Mouse (Mus musculus) stomach, postnatal 0 days (tissue): ENCODE measurements at regions not wholly inside any gene's neighbourhood (a gene's known extent, or its start where the extent isn't known, plus 50 kb on each side); places are given as distances from the start of the nearest gene placed in this dataset.

ENCODE experiments used
- ATAC-seq: fragments of 200-750 bp; cut with Nextera tagmentation; 2 replicates; pipeline ENCODE4 v1.8.0; 2017; ENCODE audit not compliant: low FRiP score, low TSS enrichment
- DNase-seq: peaks from one replicate; pipeline ENCODE4 v3.0.0-alpha.2; 2016; ENCODE audit warnings: low spot score
- H3K27ac ChIP-seq: fragments of 300-500 bp; sonication (generic); replicated peaks from 2 replicates; pipeline ENCODE4 v1.5.1; 2014; ENCODE audit warnings: mild to moderate bottlenecking, control low read depth
- H3K27me3 ChIP-seq: fragments of 300-500 bp; sonication (generic); 2 replicates; pipeline ENCODE4 v1.6.1; 2014; ENCODE audit warnings: low read length; ENCODE audit not compliant: control insufficient read depth, insufficient read depth
- H3K36me3 ChIP-seq: fragments of 300-500 bp; sonication (generic); 2 replicates; pipeline ENCODE4 v1.6.1; 2014; ENCODE audit warnings: low read length, mixed read lengths; ENCODE audit not compliant: control insufficient read depth, insufficient read depth
- H3K4me1 ChIP-seq: fragments of 300-500 bp; sonication (generic); replicated peaks from 2 replicates; pipeline ENCODE4 v1.6.1; 2014; ENCODE audit warnings: antibody characterized with exemption; ENCODE audit not compliant: control insufficient read depth, insufficient read depth
- H3K4me2 ChIP-seq: fragments of 300-500 bp; sonication (generic); replicated peaks from 2 replicates; pipeline ENCODE4 v1.6.1; 2014; ENCODE audit warnings: low read depth, mild to moderate bottlenecking, control low read depth, moderate library complexity
- H3K4me3 ChIP-seq: fragments of 300-500 bp; sonication (generic); 2 replicates; pipeline ENCODE4 v1.5.1; 2014; ENCODE audit warnings: low read depth, low read length, control low read depth
- H3K9ac ChIP-seq: fragments of 300-500 bp; sonication (generic); 2 replicates; pipeline ENCODE4 v1.6.1; 2014; ENCODE audit warnings: mild to moderate bottlenecking, low read length, control low read depth, mixed read lengths
- H3K9me3 ChIP-seq: fragments of 300-500 bp; sonication (generic); 2 replicates; pipeline ENCODE4 v1.6.1; 2016; ENCODE audit warnings: low read length; ENCODE audit not compliant: control insufficient read depth
- CTCF ChIP-seq: IDR thresholded peaks from 2 replicates; pipeline ENCODE4 v1.5.1; 2016; ENCODE audit warnings: antibody characterized with exemption, low read depth, mild to moderate bottlenecking, moderate library complexity
- EP300 ChIP-seq: optimal IDR thresholded peaks from 2 replicates; pipeline ENCODE3; 2016; ENCODE audit warnings: antibody characterized with exemption
- WGBS: fragments of 180-500 bp; shearing (Covaris S2); extraction: QIAGEN DNeasy Blood & Tissue Kit; methylation state at CpG from one replicate; pipeline ENCODE4 v1.1.7; 2014; 5-methylcytosine and 5-hydroxymethylcytosine counted together

- Histone ChIP-seq H3K4me2 (no peak overlapping the region), H3K4me3 (no peak overlapping the region), H3K27me3 (no peaks in the 10 kb centered on the region), H3K36me3 (no peaks in the 10 kb centered on the region), H3K4me1 (no peaks in the 10 kb centered on the region), H3K9ac (no peak overlapping the region), H3K27ac (no peak overlapping the region), H3K9me3 (no peaks in the 10 kb centered on the region)
- no peak for ATAC-seq
- no peak for TF ChIP-seq EP300
- no peak for TF ChIP-seq CTCF
- 85% methylated on average over 4 of the region's 4 CpGs for WGBS
- no peak for DNase-seq
These were observed 222.7 kb downstream of the Rergl start for GRCm38 (mm10) chr6:139279093-139279492.

GRCm38 (mm10) chr6:139275512-139275911, 226.3 kb downstream of the Rergl start:
- Histone ChIP-seq H3K36me3 (no peaks in the 10 kb centered on the region), H3K9me3 (no peaks in the 10 kb centered on the region), H3K27ac (no peak overlapping the region), H3K27me3 (no peaks in the 10 kb centered on the region), H3K9ac (no peak overlapping the region), H3K4me3 (no peak overlapping the region), H3K4me2 (no peak overlapping the region), H3K4me1 (no peaks in the 10 kb centered on the region)
- DNase-seq, result no peak
- WGBS, result 62% methylated on average over 3 of the region's 3 CpGs
- ATAC-seq, result no peak
- no peak for TF ChIP-seq EP300
- no peak for TF ChIP-seq CTCF

GRCm38 (mm10) chr6:139253704-139254103, 248.1 kb downstream of the Rergl start:
- ATAC-seq, result no peak
- TF ChIP-seq EP300, result no peak
- no peak for TF ChIP-seq CTCF
- H3K36me3 ChIP-seq, result no peaks in the 10 kb centered on the region
- H3K4me1 ChIP-seq, result no peaks in the 10 kb centered on the region
- no peak for DNase-seq
- H3K9me3 ChIP-seq, result no peaks in the 10 kb centered on the region
- 87% methylated on average over 4 of the region's 4 CpGs for WGBS
- no peak overlapping the region for H3K4me3 ChIP-seq
- H3K9ac ChIP-seq, result no peak overlapping the region
- no peak overlapping the region for H3K27ac ChIP-seq
- no peaks in the 10 kb centered on the region for H3K27me3 ChIP-seq
- no peak overlapping the region for H3K4me2 ChIP-seq

- no peaks in the 10 kb centered on the region for H3K4me1 ChIP-seq
- no peak overlapping the region for H3K27ac ChIP-seq
- no peak overlapping the region for H3K9ac ChIP-seq
- no peaks in the 10 kb centered on the region for H3K9me3 ChIP-seq
- no peaks in the 10 kb centered on the region for H3K36me3 ChIP-seq
- TF ChIP-seq EP300 (no peak), CTCF (peak; percentile 86)
- DNase-seq (peak; percentile 48), ATAC-seq (no peak)
- H3K4me2 ChIP-seq, result peak overlapping the region; percentile 35; the same call in 1 of the 2 replicates
- H3K27me3 ChIP-seq, result no peaks in the 10 kb centered on the region
- H3K4me3 ChIP-seq, result no peak overlapping the region
- WGBS, result 30% methylated on average over 11 of the region's 11 CpGs
These were observed 252.7 kb downstream of the Rergl start for GRCm38 (mm10) chr6:139248920-139249547.

- ATAC-seq (no peak), DNase-seq (no peak)
- Histone ChIP-seq H3K27ac (no peak overlapping the region), H3K9me3 (no peaks in the 10 kb centered on the region), H3K27me3 (no peaks in the 10 kb centered on the region), H3K4me3 (no peak overlapping the region), H3K36me3 (no peaks in the 10 kb centered on the region), H3K4me2 (no peak overlapping the region), H3K9ac (no peak overlapping the region), H3K4me1 (no peaks in the 10 kb centered on the region)
- TF ChIP-seq EP300, result no peak
- no peak for TF ChIP-seq CTCF
- 61% methylated on average over 1 of the region's 1 CpGs for WGBS
These were observed 275.6 kb downstream of the Rergl start for GRCm38 (mm10) chr6:139226127-139226526.

- WGBS, result 72% methylated on average over 3 of the region's 3 CpGs
- no peaks in the 10 kb centered on the region for H3K27me3 ChIP-seq
- no peak for ATAC-seq
These were observed 287.3 kb downstream of the Rergl start for GRCm38 (mm10) chr6:139214488-139214887.

More at GRCm38 (mm10) chr6:139214488-139214887, 287.3 kb downstream of the Rergl start:
- Histone ChIP-seq H3K4me3 (no peak overlapping the region), H3K9ac (no peak overlapping the region), H3K4me1 (no peaks in the 10 kb centered on the region), H3K4me2 (no peak overlapping the region), H3K27ac (no peak overlapping the region), H3K9me3 (no peaks in the 10 kb centered on the region), H3K36me3 (no peaks in the 10 kb centered on the region)
- TF ChIP-seq CTCF (no peak), EP300 (no peak)
- DNase-seq, result no peak
